Mouse (Mus musculus) heart, adult 8-10 months (tissue): ENCODE measurements at regions not wholly inside any gene's neighbourhood (a gene's known extent, or its start where the extent isn't known, plus 50 kb on each side); places are given as distances from the start of the nearest gene placed in this dataset.
"Not testable (repeated sequence)": the region's sequence is repeated elsewhere in the genome, so short reads cannot be mapped to it uniquely, and the experiment has no call there.

Experiments used
- DNase-seq: peaks from one replicate; pipeline ENCODE4 v3.0.0; 2022; ENCODE audit warnings: low spot score

GRCm38 (mm10) chr4:93579343-93579742 is 244.0 kb upstream of the Tusc1 start:
- no peak for DNase-seq

- DNase-seq: no peak
Measured at GRCm38 (mm10) chr4:93567487-93568259, 232.4 kb upstream of the Tusc1 start.

- DNase-seq: no peak
Measured at GRCm38 (mm10) chr4:93555787-93556760, 220.8 kb upstream of the Tusc1 start.

GRCm38 (mm10) chr4:93555181-93555580 is 219.9 kb upstream of the Tusc1 start:
- DNase-seq: not testable (repeated sequence)

GRCm38 (mm10) chr4:93552489-93553160 is 217.3 kb upstream of the Tusc1 start:
- DNase-seq: peak; percentile 38

GRCm38 (mm10) chr4:93551086-93551485 is 215.8 kb upstream of the Tusc1 start:
- peak; percentile 72 for DNase-seq

- DNase-seq: no peak
Measured at GRCm38 (mm10) chr4:93540588-93540987, 205.3 kb upstream of the Tusc1 start.

GRCm38 (mm10) chr4:93527382-93527781 is 192.1 kb upstream of the Tusc1 start:
- DNase-seq: no peak

- DNase-seq: no peak
Measured at GRCm38 (mm10) chr4:93520454-93521100, 185.3 kb upstream of the Tusc1 start.

- no peak for DNase-seq
Measured at GRCm38 (mm10) chr4:93518925-93519324, 183.6 kb upstream of the Tusc1 start.

GRCm38 (mm10) chr4:93510771-93511170 is 175.5 kb upstream of the Tusc1 start:
- no peak for DNase-seq

- DNase-seq: no peak
Measured at GRCm38 (mm10) chr4:93496871-93497270, 161.6 kb upstream of the Tusc1 start.

- no peak for DNase-seq
Measured at GRCm38 (mm10) chr4:93494319-93494718, 159.0 kb upstream of the Tusc1 start.

- no peak for DNase-seq
Measured at GRCm38 (mm10) chr4:93493905-93494304, 158.6 kb upstream of the Tusc1 start.

- DNase-seq: no peak
Measured at GRCm38 (mm10) chr4:93493326-93493725, 158.0 kb upstream of the Tusc1 start.

- no peak for DNase-seq
Measured at GRCm38 (mm10) chr4:93488570-93488969, 153.3 kb upstream of the Tusc1 start.

GRCm38 (mm10) chr4:93486455-93486854 is 151.1 kb upstream of the Tusc1 start:
- DNase-seq: no peak

- DNase-seq: no peak
Measured at GRCm38 (mm10) chr4:93481247-93481646, 145.9 kb upstream of the Tusc1 start.

GRCm38 (mm10) chr4:93477189-93477767 is 142.0 kb upstream of the Tusc1 start:
- DNase-seq: no peak

- no peak for DNase-seq
Measured at GRCm38 (mm10) chr4:93467998-93468397, 132.7 kb upstream of the Tusc1 start.

- no peak for DNase-seq
Measured at GRCm38 (mm10) chr4:93467424-93467823, 132.1 kb upstream of the Tusc1 start.
